Comparison of ENCODE assay signal across 19 mouse cellular contexts in genomic region chr2:16664516-16664915, GRCm38 (mm10).
DNase-seq lines count a peak whose midpoint lies in the region; ATAC-seq lines count a peak whose summit lies in the region.
"Had no signal": no experiment of that assay in that cellular context is flagged by ENCODE, and none has a peak within 500 bp of the region (broad histone marks: within the 10 kb centered on the region; RNA-seq: fewer than 3 reads in every experiment).

No protein-coding gene starts in this region.

- ATAC-seq in kidney, embryonic 14.5 days (ENCODE audit: low FRiP score, low TSS enrichment): peak; percentile 86
- peak; percentile 58; the same call in 1 of the 2 replicates for ATAC-seq in midbrain, embryonic 15.5 days (replicated peaks)
- no peak for ATAC-seq in midbrain, embryonic 16.5 days
- ATAC-seq in forebrain, embryonic 16.5 days: peak; percentile 52; the same call in 1 of the 2 replicates
- no peak for ATAC-seq in heart, embryonic 12.5 days (ENCODE audit: insufficient number of reproducible peaks, low FRiP score)
- ATAC-seq: hindbrain, postnatal 0 days; intestine, postnatal 0 days had no signal

- no peaks in the 10 kb centered on the region for H3K36me3 ChIP-seq in kidney, embryonic 14.5 days (ENCODE audit: control insufficient read depth, insufficient read depth, low read length)
- H3K36me3 ChIP-seq in midbrain, embryonic 15.5 days (replicated peaks): no peaks in the 10 kb centered on the region
- no peaks in the 10 kb centered on the region for H3K36me3 ChIP-seq in midbrain, embryonic 16.5 days (ENCODE audit: control insufficient read depth, insufficient read depth, low read length)
- H3K36me3 ChIP-seq in forebrain, embryonic 16.5 days (ENCODE audit: control insufficient read depth, insufficient read depth): no peaks in the 10 kb centered on the region
- H3K36me3 ChIP-seq in heart, embryonic 12.5 days: no peaks in the 10 kb centered on the region
- H3K36me3 ChIP-seq: heart, embryonic 15.5 days; limb, embryonic 13.5 days; liver, embryonic 13.5 days had no signal

- H3K9me3 ChIP-seq in kidney, embryonic 14.5 days (ENCODE audit: control insufficient read depth, low read length): no peaks in the 10 kb centered on the region
- H3K9me3 ChIP-seq in midbrain, embryonic 15.5 days: no peaks in the 10 kb centered on the region
- no peaks in the 10 kb centered on the region for H3K9me3 ChIP-seq in midbrain, embryonic 16.5 days (replicated peaks; ENCODE audit: control insufficient read depth, low read length, poor library complexity, severe bottlenecking)
- no peaks in the 10 kb centered on the region for H3K9me3 ChIP-seq in forebrain, embryonic 16.5 days (ENCODE audit: control insufficient read depth, low read length)
- H3K9me3 ChIP-seq in heart, embryonic 12.5 days (replicated peaks): no peaks in the 10 kb centered on the region
- H3K9me3 ChIP-seq: heart, embryonic 15.5 days; limb, embryonic 13.5 days; liver, embryonic 13.5 days had no signal

- DNase-seq in kidney, adult 11 months: no peak
- no peak for DNase-seq in retina, postnatal 1 day
- DNase-seq: adrenal gland, adult 8-10 months; cerebellum, adult 9-11 months; gastrocnemius, postnatal 10 days; heart, adult 11 months; heart, postnatal 4 days; liver, embryonic 13.5 days; lung, embryonic 14.5 days; thymus, postnatal 25 days had no signal

- H3K4me2 ChIP-seq in kidney, embryonic 14.5 days (replicated peaks; ENCODE audit: low read depth, low read length): no peak overlapping the region
- no peak overlapping the region for H3K4me2 ChIP-seq in midbrain, embryonic 15.5 days
- no peak overlapping the region for H3K4me2 ChIP-seq in midbrain, embryonic 16.5 days (ENCODE audit: low read length)
- no peak overlapping the region for H3K4me2 ChIP-seq in forebrain, embryonic 16.5 days (ENCODE audit: low read length)
- H3K4me2 ChIP-seq in heart, embryonic 12.5 days: no peak overlapping the region
- H3K4me2 ChIP-seq: heart, embryonic 15.5 days; limb, embryonic 13.5 days; liver, embryonic 13.5 days; lung, embryonic 14.5 days had no signal

- 19% methylated on average over 1 of the region's 1 CpGs for WGBS in kidney, embryonic 14.5 days
- WGBS in midbrain, embryonic 15.5 days: 11% methylated on average over 1 of the region's 1 CpGs
- WGBS in midbrain, embryonic 16.5 days: 9% methylated on average over 1 of the region's 1 CpGs
- 0% methylated on average over 1 of the region's 1 CpGs for whole genome bisulfite sequencing in forebrain, embryonic 16.5 days
- 63% methylated on average over 1 of the region's 1 CpGs for WGBS in heart, embryonic 12.5 days

- H3K4me1 ChIP-seq in kidney, embryonic 14.5 days (ENCODE audit: control insufficient read depth, insufficient read depth, low read length): no peaks in the 10 kb centered on the region
- H3K4me1 ChIP-seq in midbrain, embryonic 15.5 days: no peaks in the 10 kb centered on the region
- no peaks in the 10 kb centered on the region for H3K4me1 ChIP-seq in midbrain, embryonic 16.5 days (ENCODE audit: control insufficient read depth, insufficient read depth, low read length)
- no peaks in the 10 kb centered on the region; the same call in 1 of the 2 replicates for H3K4me1 ChIP-seq in forebrain, embryonic 16.5 days (replicated peaks; ENCODE audit: control insufficient read depth, insufficient read depth, low read length)
- no peaks in the 10 kb centered on the region for H3K4me1 ChIP-seq in heart, embryonic 12.5 days (replicated peaks)
- H3K4me1 ChIP-seq: heart, embryonic 15.5 days; liver, embryonic 13.5 days had no signal

- H3K27me3 ChIP-seq in kidney, embryonic 14.5 days (ENCODE audit: control insufficient read depth, insufficient read depth, low read length): no peaks in the 10 kb centered on the region
- no peaks in the 10 kb centered on the region for H3K27me3 ChIP-seq in midbrain, embryonic 15.5 days (replicated peaks)
- H3K27me3 ChIP-seq in midbrain, embryonic 16.5 days (ENCODE audit: control insufficient read depth, insufficient read depth, low read depth, low read length): no peaks in the 10 kb centered on the region
- H3K27me3 ChIP-seq in forebrain, embryonic 16.5 days (replicated peaks; ENCODE audit: control insufficient read depth, insufficient read depth, low read length): no peaks in the 10 kb centered on the region
- no peaks in the 10 kb centered on the region for H3K27me3 ChIP-seq in heart, embryonic 12.5 days (replicated peaks)
- H3K27me3 ChIP-seq: heart, embryonic 15.5 days; limb, embryonic 13.5 days; liver, embryonic 13.5 days had no signal

- no peak overlapping the region for H3K9ac ChIP-seq in kidney, embryonic 14.5 days (ENCODE audit: low read depth, low read length)
- H3K9ac ChIP-seq in midbrain, embryonic 15.5 days: no peak overlapping the region
- H3K9ac ChIP-seq in midbrain, embryonic 16.5 days (ENCODE audit: low read depth, low read length): no peak overlapping the region
- no peak overlapping the region for H3K9ac ChIP-seq in forebrain, embryonic 16.5 days (replicated peaks; ENCODE audit: low read depth, low read length)
- no peak overlapping the region for H3K9ac ChIP-seq in heart, embryonic 12.5 days
- H3K9ac ChIP-seq: heart, embryonic 15.5 days; limb, embryonic 13.5 days; liver, embryonic 13.5 days; lung, embryonic 14.5 days had no signal

- H3K4me3 ChIP-seq in kidney, embryonic 14.5 days (ENCODE audit: low read length): no peak overlapping the region
- H3K4me3 ChIP-seq in midbrain, embryonic 15.5 days: no peak overlapping the region
- no peak overlapping the region for H3K4me3 ChIP-seq in midbrain, embryonic 16.5 days (ENCODE audit: low read depth, low read length)
- no peak overlapping the region for H3K4me3 ChIP-seq in forebrain, embryonic 16.5 days (replicated peaks; ENCODE audit: low read length)
- no peak overlapping the region for H3K4me3 ChIP-seq in heart, embryonic 12.5 days
- H3K4me3 ChIP-seq: heart, embryonic 15.5 days; limb, embryonic 13.5 days; liver, embryonic 13.5 days had no signal

- no peak overlapping the region for H3K27ac ChIP-seq in kidney, embryonic 14.5 days (ENCODE audit: low read depth, low read length)
- no peak overlapping the region for H3K27ac ChIP-seq in midbrain, embryonic 15.5 days
- H3K27ac ChIP-seq in midbrain, embryonic 16.5 days (ENCODE audit: low read length): no peak overlapping the region
- H3K27ac ChIP-seq in forebrain, embryonic 16.5 days (ENCODE audit: low read length): no peak overlapping the region
- H3K27ac ChIP-seq in heart, embryonic 12.5 days (ENCODE audit: poor library complexity, severe bottlenecking): no peak overlapping the region
- H3K27ac ChIP-seq: heart, embryonic 15.5 days; hindbrain, postnatal 0 days; limb, embryonic 13.5 days; liver, embryonic 13.5 days had no signal

Comparison
In these comparisons a context has a peak if more than half of its experiments do, and no peak if none do; other contexts are left out.
1. ATAC-seq: peak in kidney, embryonic 14.5 days (single experiment), midbrain, embryonic 15.5 days (single experiment) and forebrain, embryonic 16.5 days (single experiment); none in midbrain, embryonic 16.5 days (single experiment) and heart, embryonic 12.5 days (single experiment).